Mouse (Mus musculus): ENCODE measurements at regions not wholly inside any gene's neighbourhood (a gene's known extent, or its start where the extent isn't known, plus 50 kb on each side); places are given as distances from the start of the nearest gene placed in this dataset.

DNA sequence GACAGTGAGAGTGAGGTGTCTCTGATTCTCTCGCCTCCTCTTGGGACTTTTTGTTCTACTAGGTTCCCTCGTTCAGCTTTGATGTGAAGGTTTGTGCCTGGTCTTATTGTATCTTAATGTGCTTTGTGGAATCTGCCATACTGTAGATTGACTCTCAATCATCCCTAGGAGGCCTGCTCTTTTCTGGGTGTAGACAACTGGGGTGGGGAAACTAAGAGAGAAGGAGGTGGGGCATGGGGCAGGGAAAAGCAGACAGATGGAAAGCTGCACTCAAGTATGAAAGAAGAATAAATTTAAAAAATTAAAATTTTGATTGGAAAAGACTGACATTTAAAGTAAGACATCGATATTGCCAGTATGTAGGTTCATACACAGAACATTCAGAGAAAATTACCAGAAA, 172.0 kb upstream of the Ctso start:
- no peak for DNase-seq (ENCODE audit: low read depth, low spot score)
- H3K9ac ChIP-seq (ENCODE audit: control insufficient read depth, low read depth, low read length, poor library complexity, severe bottlenecking): no peak overlapping the region
- H3K36me3 ChIP-seq (ENCODE audit: control insufficient read depth in 1 of 2, insufficient read depth in 2 of 2, low read length in 2 of 2): no peaks in the 10 kb centered on the region
- no peaks in the 10 kb centered on the region for H3K79me2 ChIP-seq (ENCODE audit: control insufficient read depth, insufficient read depth, low read length, poor library complexity)
- no peak overlapping the region for H3K4me3 ChIP-seq (ENCODE audit: control insufficient read depth in 1 of 2, insufficient read depth in 1 of 2, low read depth in 2 of 2, low read length in 2 of 2)
- H3K9me3 ChIP-seq (replicated peaks; ENCODE audit: insufficient read depth, low read length): no peaks in the 10 kb centered on the region
- no peaks in the 10 kb centered on the region for H3K4me1 ChIP-seq (ENCODE audit: control insufficient read depth in 1 of 2, insufficient read depth in 2 of 2, low read length in 2 of 2)
- no peaks in the 10 kb centered on the region for H3K27me3 ChIP-seq (ENCODE audit: control insufficient read depth in 1 of 2, insufficient read depth in 2 of 2, low read length in 2 of 2)
- no peak overlapping the region for H3K27ac ChIP-seq (ENCODE audit: control insufficient read depth, low read depth, low read length)
- TF ChIP-seq USF1 (IDR thresholded peaks at IDR 0.05; ENCODE audit: low read depth, low read length) (no peak), CHD2 (IDR thresholded peaks at IDR 0.05; ENCODE audit: low read length) (no peak), USF2 (IDR thresholded peaks at IDR 0.05; ENCODE audit: borderline replicate concordance in 1 of 2, insufficient read depth in 1 of 2, low read depth in 1 of 2, low read length in 2 of 2) (no peak), MYC (IDR thresholded peaks at IDR 0.05; ENCODE audit: low read depth, low read length) (no peak), GABPA (IDR thresholded peaks at IDR 0.05; ENCODE audit: low read depth, low read length) (no peak), EP300 (IDR thresholded peaks at IDR 0.05; ENCODE audit: low read depth in 1 of 2, low read length in 2 of 2) (no peak), MXI1 (IDR thresholded peaks at IDR 0.05; ENCODE audit: low read depth, low read length) (no peak), ZNF384 (IDR thresholded peaks at IDR 0.05; ENCODE audit: low read depth, low read length) (no peak), SMC3 (IDR thresholded peaks at IDR 0.05; ENCODE audit: low read depth, low read length) (no peak), MYB (IDR thresholded peaks at IDR 0.05; ENCODE audit: low read depth, low read length) (no peak), HCFC1 (IDR thresholded peaks at IDR 0.05; ENCODE audit: low read depth, low read length) (no peak), RAD21 (IDR thresholded peaks at IDR 0.05; ENCODE audit: low read depth, low read length) (no peak), MEF2A (IDR thresholded peaks at IDR 0.05; ENCODE audit: extremely low read depth, insufficient replicate concordance, low read depth, low read length, poor library complexity, severe bottlenecking) (no peak), BHLHE40 (IDR thresholded peaks at IDR 0.05; ENCODE audit: borderline replicate concordance, low read depth, low read length) (no peak), E2F4 (IDR thresholded peaks at IDR 0.05; ENCODE audit: borderline replicate concordance, low read depth, low read length) (no peak)

GRCm38 (mm10) chr3:81760914-81761313, 171.5 kb upstream of the Ctso start:
- Histone ChIP-seq H3K4me3 (ENCODE audit: control insufficient read depth in 1 of 2, insufficient read depth in 1 of 2, low read depth in 2 of 2, low read length in 2 of 2) (no peak overlapping the region), H3K9ac (ENCODE audit: control insufficient read depth, low read depth, low read length, poor library complexity, severe bottlenecking) (no peak overlapping the region), H3K27me3 (ENCODE audit: control insufficient read depth in 1 of 2, insufficient read depth in 2 of 2, low read length in 2 of 2) (no peaks in the 10 kb centered on the region), H3K36me3 (ENCODE audit: control insufficient read depth in 1 of 2, insufficient read depth in 2 of 2, low read length in 2 of 2) (no peaks in the 10 kb centered on the region), H3K4me1 (ENCODE audit: control insufficient read depth in 1 of 2, insufficient read depth in 2 of 2, low read length in 2 of 2) (no peaks in the 10 kb centered on the region), H3K9me3 (replicated peaks; ENCODE audit: insufficient read depth, low read length) (no peaks in the 10 kb centered on the region), H3K79me2 (ENCODE audit: control insufficient read depth, insufficient read depth, low read length, poor library complexity) (no peaks in the 10 kb centered on the region), H3K27ac (ENCODE audit: control insufficient read depth, low read depth, low read length) (no peak overlapping the region)
- TF ChIP-seq MYC (IDR thresholded peaks at IDR 0.05; ENCODE audit: low read depth, low read length) (no peak), MYB (IDR thresholded peaks at IDR 0.05; ENCODE audit: low read depth, low read length) (no peak), ZKSCAN1 (IDR thresholded peaks at IDR 0.05; ENCODE audit: low read depth, low read length) (no peak), POLR2A (IDR thresholded peaks at IDR 0.05; ENCODE audit: control insufficient read depth in 1 of 2, insufficient read depth in 1 of 2, low read depth in 1 of 2, low read length in 2 of 2, poor library complexity in 1 of 2) (no peak), GABPA (IDR thresholded peaks at IDR 0.05; ENCODE audit: low read depth, low read length) (no peak), MEF2A (IDR thresholded peaks at IDR 0.05; ENCODE audit: extremely low read depth, insufficient replicate concordance, low read depth, low read length, poor library complexity, severe bottlenecking) (no peak), CHD2 (IDR thresholded peaks at IDR 0.05; ENCODE audit: low read length) (no peak), JUND (IDR thresholded peaks at IDR 0.05; ENCODE audit: low read depth, low read length) (no peak), POLR2AphosphoS5 (IDR thresholded peaks at IDR 0.05; ENCODE audit: borderline replicate concordance, low read depth, low read length) (no peak)
- no peak for DNase-seq (ENCODE audit: low read depth, low spot score)
